Mouse (Mus musculus) cerebellum, adult 18-20 months (tissue): ENCODE results near the gene Mageb3.
"Not testable (repeated sequence)": the region's sequence is repeated elsewhere in the genome, so short reads cannot be mapped to it uniquely, and the experiment has no call there.

Experiments
- DNase-seq, 2 experiments: peaks; one replicate each; pipeline ENCODE4 v3.0.0; 2021

Gene Mageb3

GRCm38 (mm10) chr2:121955765-121956223 is at the start of gene Mageb3, which contains the start of gene Ctdspl2:
Gene Mageb3 (minus strand): TSS chr2:121956092.
Gene Ctdspl2 (plus strand): TSS chr2:121956001.
- DNase-seq: peak; percentile 98

GRCm38 (mm10) chr2:121995738-121996137 is 39.8 kb upstream of the Mageb3 start:
- DNase-seq: no peak

- DNase-seq: no peak
These were observed 1.4 kb upstream of the Mageb3 start for GRCm38 (mm10) chr2:121957216-121957792.

GRCm38 (mm10) chr2:121956224-121957018 is 529 bp upstream of the Mageb3 start:
- DNase-seq: peak; percentile 93 to 97

- DNase-seq: peak in 1 of 2 experiments; percentile 18
These were observed 778 bp downstream of the Mageb3 start for GRCm38 (mm10) chr2:121954971-121955656.

- DNase-seq: no peak
These were observed 12.5 kb downstream of the Mageb3 start for GRCm38 (mm10) chr2:121943364-121943763.

- DNase-seq: not testable (repeated sequence)
These were observed 18.3 kb downstream of the Mageb3 start for GRCm38 (mm10) chr2:121937624-121938023.

- DNase-seq: no peak
These were observed 39.6 kb downstream of the Mageb3 start for GRCm38 (mm10) chr2:121916047-121916970.

GRCm38 (mm10) chr2:121909975-121910374 is 45.9 kb downstream of the Mageb3 start:
- DNase-seq: no peak
